Mouse (Mus musculus) yolk sac, embryonic 10.5 days (tissue): Measurements from ENCODE around the gene Fos.

Experiments used
- DNase-seq: peaks from one replicate; pipeline ENCODE4 v3.0.0-alpha.2; 2017; ENCODE audit warnings: low spot score

Gene Fos

GRCm38 (mm10) chr12:85461913-85462663, 11.6 kb upstream of the Fos start:
- no peak for DNase-seq

- DNase-seq, result no peak
Measured at GRCm38 (mm10) chr12:85462802-85463201, 10.9 kb upstream of the Fos start.

GRCm38 (mm10) chr12:85464431-85464830, 9.3 kb upstream of the Fos start:
- no peak for DNase-seq

GRCm38 (mm10) chr12:85464902-85465301, 8.8 kb upstream of the Fos start:
- DNase-seq, result no peak

GRCm38 (mm10) chr12:85467854-85468253, 5.8 kb upstream of the Fos start:
- no peak for DNase-seq

- DNase-seq, result no peak
Measured at GRCm38 (mm10) chr12:85468666-85469065, 5.0 kb upstream of the Fos start.

- peak; percentile 86 for DNase-seq
Measured at GRCm38 (mm10) chr12:85471920-85472655, 1.6 kb upstream of the Fos start.

GRCm38 (mm10) chr12:85472656-85473410, 857 bp upstream of the Fos start:
- peak; percentile 40 for DNase-seq

- peak; percentile 70 for DNase-seq
Measured at GRCm38 (mm10) chr12:85474298-85475231, 875 bp downstream of the Fos start.

GRCm38 (mm10) chr12:85475232-85475919, 1.7 kb downstream of the Fos start:
- DNase-seq, result no peak

GRCm38 (mm10) chr12:85475920-85476828, 2.5 kb downstream of the Fos start:
- no peak for DNase-seq

- DNase-seq, result no peak
Measured at GRCm38 (mm10) chr12:85477219-85477618, 3.5 kb downstream of the Fos start.

- DNase-seq, result no peak
Measured at GRCm38 (mm10) chr12:85477804-85478203, 4.1 kb downstream of the Fos start.

- DNase-seq, result peak; percentile 43
Measured at GRCm38 (mm10) chr12:85478696-85479095, 5.0 kb downstream of the Fos start.

GRCm38 (mm10) chr12:85479190-85479589, 5.5 kb downstream of the Fos start:
- DNase-seq, result peak; percentile 27

- DNase-seq, result no peak
Measured at GRCm38 (mm10) chr12:85483155-85483554, 9.5 kb downstream of the Fos start.

GRCm38 (mm10) chr12:85484655-85485054, 11.0 kb downstream of the Fos start:
- DNase-seq, result no peak

GRCm38 (mm10) chr12:85485890-85486765, 12.4 kb downstream of the Fos start:
- peak; percentile 97 for DNase-seq

GRCm38 (mm10) chr12:85486766-85487069, 13.0 kb downstream of the Fos start:
- DNase-seq, result no peak
